Mouse (Mus musculus): Measurements from ENCODE around the gene Evi2b. TPM values are rescaled to one million over a fixed set of nuclear protein-coding genes. Genes with fewer than 3 reads are reported as not detected.

Gene Evi2b
- polyA plus RNA-seq, 1 experiment from 2014 or later: not detected

DNA sequence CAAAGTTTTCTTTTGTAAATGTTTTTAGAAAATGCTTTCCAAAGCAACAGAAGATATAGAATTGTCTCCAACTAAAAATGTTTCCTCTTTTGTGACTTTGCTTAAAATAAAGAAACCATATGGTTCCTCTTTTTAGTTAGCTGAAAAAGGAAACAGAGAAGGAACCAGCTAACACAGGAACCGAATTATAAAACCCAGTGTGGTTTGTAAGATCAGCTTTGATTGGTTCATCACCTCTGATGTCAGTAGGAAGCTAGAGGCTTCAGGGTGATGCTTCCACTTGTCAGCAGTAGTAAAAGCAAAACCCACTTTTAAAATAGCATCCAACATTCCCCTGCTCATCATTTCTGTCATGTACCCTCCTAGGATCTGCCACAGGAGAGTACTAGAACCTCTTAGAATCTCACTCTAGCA lies 3.7 kb downstream of the Evi2b start:
- 67% methylated on average over 1 of the region's 1 CpGs for WGBS
- Histone ChIP-seq H3K4me3 (ENCODE audit: low read depth, low read length) (no peak overlapping the region), H3K4me2 (ENCODE audit: low read depth, low read length) (no peak overlapping the region), H3K4me1 (ENCODE audit: control insufficient read depth, insufficient read depth, low read length) (no peaks in the 10 kb centered on the region), H3K9ac (replicated peaks; ENCODE audit: low read length) (no peak overlapping the region), H3K9me3 (replicated peaks; ENCODE audit: control insufficient read depth, low read length) (no peaks in the 10 kb centered on the region), H3K27ac (replicated peaks; ENCODE audit: low read depth, low read length) (no peak overlapping the region), H3K27me3 (ENCODE audit: control insufficient read depth, insufficient read depth, low read length) (no peaks in the 10 kb centered on the region), H3K36me3 (replicated peaks; ENCODE audit: control insufficient read depth, insufficient read depth, low read depth, low read length) (no peaks in the 10 kb centered on the region)
- no peak for DNase-seq (ENCODE audit: low spot score)
- no peak for ATAC-seq (replicated peaks; ENCODE audit: insufficient number of reproducible peaks, low FRiP score, low TSS enrichment, low read depth)

DNA sequence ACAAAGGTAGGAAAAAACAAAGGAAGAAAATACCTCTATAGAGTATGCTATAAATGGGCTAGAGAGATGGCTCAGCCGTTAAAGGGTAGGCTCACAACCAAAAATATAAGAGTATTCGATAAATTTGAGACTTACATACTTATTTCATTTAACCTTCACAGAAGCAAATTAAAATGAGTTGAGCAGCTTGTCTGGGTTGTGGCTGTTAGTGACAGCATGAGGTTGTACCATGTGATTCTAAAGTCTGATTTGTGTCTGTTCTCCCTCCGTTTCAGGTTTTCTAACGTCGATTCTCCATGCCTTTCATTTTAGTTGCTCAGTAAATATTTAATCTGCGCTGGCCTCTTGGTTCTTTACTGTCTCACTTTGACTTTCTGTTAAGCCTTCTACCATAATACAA lies 4.3 kb downstream of the Evi2b start:
- H3K27me3 ChIP-seq (ENCODE audit: control insufficient read depth, insufficient read depth, low read length): no peaks in the 10 kb centered on the region
- no peak overlapping the region for H3K9ac ChIP-seq (replicated peaks; ENCODE audit: low read length)
- 93% methylated on average over 6 of the region's 6 CpGs for WGBS
- H3K4me2 ChIP-seq (ENCODE audit: low read depth, low read length): no peak overlapping the region
- H3K36me3 ChIP-seq (replicated peaks; ENCODE audit: control insufficient read depth, insufficient read depth, low read depth, low read length): no peaks in the 10 kb centered on the region
- no peaks in the 10 kb centered on the region for H3K4me1 ChIP-seq (ENCODE audit: control insufficient read depth, insufficient read depth, low read length)
- no peaks in the 10 kb centered on the region for H3K9me3 ChIP-seq (replicated peaks; ENCODE audit: control insufficient read depth, low read length)
- ATAC-seq (replicated peaks; ENCODE audit: insufficient number of reproducible peaks, low FRiP score, low TSS enrichment, low read depth) (no peak), DNase-seq (ENCODE audit: low spot score) (no peak)
- no peak overlapping the region for H3K4me3 ChIP-seq (ENCODE audit: low read depth, low read length)
- no peak overlapping the region for H3K27ac ChIP-seq (replicated peaks; ENCODE audit: low read depth, low read length)

DNA sequence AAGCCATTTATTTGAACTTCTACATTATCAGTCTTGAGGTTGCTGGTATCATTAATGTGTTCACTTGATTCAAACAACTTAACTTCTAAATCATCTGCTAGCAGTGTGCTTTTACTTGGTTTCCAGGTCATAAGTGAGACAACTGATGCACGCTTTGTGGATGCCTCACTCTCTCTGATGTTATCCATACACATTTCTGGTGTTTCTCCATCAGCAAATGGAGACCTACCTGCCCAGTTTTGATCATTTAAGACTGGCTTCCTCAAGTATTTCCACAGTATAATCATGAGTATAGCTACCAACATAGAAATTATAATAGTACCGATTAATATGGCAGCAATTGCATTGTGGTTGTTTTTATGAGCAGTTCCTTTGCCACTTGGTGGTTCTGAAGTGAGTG lies 7.8 kb downstream of the Evi2b start:
- Histone ChIP-seq H3K36me3 (replicated peaks; ENCODE audit: control insufficient read depth, insufficient read depth, low read depth, low read length) (no peaks in the 10 kb centered on the region), H3K4me3 (ENCODE audit: low read depth, low read length) (no peak overlapping the region), H3K4me1 (ENCODE audit: control insufficient read depth, insufficient read depth, low read length) (no peaks in the 10 kb centered on the region), H3K4me2 (ENCODE audit: low read depth, low read length) (no peak overlapping the region), H3K27me3 (ENCODE audit: control insufficient read depth, insufficient read depth, low read length) (no peaks in the 10 kb centered on the region), H3K27ac (replicated peaks; ENCODE audit: low read depth, low read length) (no peak overlapping the region), H3K9ac (replicated peaks; ENCODE audit: low read length) (no peak overlapping the region), H3K9me3 (replicated peaks; ENCODE audit: control insufficient read depth, low read length) (no peaks in the 10 kb centered on the region)
- DNase-seq (ENCODE audit: low spot score) (no peak), ATAC-seq (replicated peaks; ENCODE audit: insufficient number of reproducible peaks, low FRiP score, low TSS enrichment, low read depth) (no peak)
- 97% methylated on average over 2 of the region's 2 CpGs for WGBS

DNA sequence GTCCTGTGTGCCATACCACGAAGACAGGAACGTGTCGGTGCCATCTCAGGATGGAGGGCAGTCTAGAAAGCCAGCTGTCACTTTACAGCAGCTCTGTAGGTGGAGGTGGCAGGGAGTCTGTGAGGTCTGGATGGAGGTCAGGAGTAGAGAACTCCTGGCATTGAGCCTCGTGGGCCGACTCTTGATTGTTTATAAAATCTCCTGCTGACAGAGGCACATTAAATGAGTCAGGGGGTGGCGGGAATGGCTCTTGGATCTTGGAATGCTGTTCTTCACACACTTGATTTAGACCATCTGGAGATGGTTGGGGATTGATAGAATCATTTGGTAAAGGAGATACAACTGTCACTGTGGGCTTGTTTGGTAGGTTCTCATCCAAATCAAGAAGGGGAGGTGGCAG lies 8.2 kb downstream of the Evi2b start:
- 82% methylated on average over 6 of the region's 6 CpGs for WGBS
- Histone ChIP-seq H3K9ac (replicated peaks; ENCODE audit: low read length) (no peak overlapping the region), H3K27ac (replicated peaks; ENCODE audit: low read depth, low read length) (no peak overlapping the region), H3K4me3 (ENCODE audit: low read depth, low read length) (no peak overlapping the region), H3K27me3 (ENCODE audit: control insufficient read depth, insufficient read depth, low read length) (no peaks in the 10 kb centered on the region), H3K36me3 (replicated peaks; ENCODE audit: control insufficient read depth, insufficient read depth, low read depth, low read length) (no peaks in the 10 kb centered on the region), H3K4me1 (ENCODE audit: control insufficient read depth, insufficient read depth, low read length) (no peaks in the 10 kb centered on the region), H3K9me3 (replicated peaks; ENCODE audit: control insufficient read depth, low read length) (no peaks in the 10 kb centered on the region), H3K4me2 (ENCODE audit: low read depth, low read length) (no peak overlapping the region)
- ATAC-seq (replicated peaks; ENCODE audit: insufficient number of reproducible peaks, low FRiP score, low TSS enrichment, low read depth) (no peak), DNase-seq (ENCODE audit: low spot score) (no peak)

DNA sequence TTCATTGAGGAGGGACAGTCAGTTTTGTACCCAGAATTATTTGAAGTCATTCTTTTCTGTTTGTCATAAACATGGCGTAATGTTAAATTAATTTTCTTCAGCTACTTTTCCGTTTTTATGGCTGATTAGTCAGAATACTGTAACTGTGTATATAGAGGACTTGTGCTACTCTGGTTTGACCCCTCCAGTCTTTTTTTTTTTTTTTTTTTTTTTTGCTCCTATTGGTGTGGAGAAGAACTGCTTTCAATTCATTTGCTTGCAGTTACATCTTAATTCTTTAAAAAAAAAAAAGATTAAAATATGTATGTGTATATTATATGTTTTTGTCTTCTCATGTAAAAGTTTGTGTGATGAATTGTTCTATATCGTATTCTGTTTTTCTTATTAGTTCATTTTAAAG lies 11.6 kb downstream of the Evi2b start:
- ATAC-seq (replicated peaks; ENCODE audit: insufficient number of reproducible peaks, low FRiP score, low TSS enrichment, low read depth) (no peak), DNase-seq (ENCODE audit: low spot score) (no peak)
- H3K36me3 ChIP-seq (replicated peaks; ENCODE audit: control insufficient read depth, insufficient read depth, low read depth, low read length): no peaks in the 10 kb centered on the region
- no peaks in the 10 kb centered on the region for H3K9me3 ChIP-seq (replicated peaks; ENCODE audit: control insufficient read depth, low read length)
- H3K4me1 ChIP-seq (ENCODE audit: control insufficient read depth, insufficient read depth, low read length): no peaks in the 10 kb centered on the region
- no peak overlapping the region for H3K4me2 ChIP-seq (ENCODE audit: low read depth, low read length)
- no peak overlapping the region for H3K9ac ChIP-seq (replicated peaks; ENCODE audit: low read length)
- no peaks in the 10 kb centered on the region for H3K27me3 ChIP-seq (ENCODE audit: control insufficient read depth, insufficient read depth, low read length)
- no peak overlapping the region for H3K4me3 ChIP-seq (ENCODE audit: low read depth, low read length)
- 92% methylated on average over 3 of the region's 3 CpGs for WGBS
- no peak overlapping the region for H3K27ac ChIP-seq (replicated peaks; ENCODE audit: low read depth, low read length)

DNA sequence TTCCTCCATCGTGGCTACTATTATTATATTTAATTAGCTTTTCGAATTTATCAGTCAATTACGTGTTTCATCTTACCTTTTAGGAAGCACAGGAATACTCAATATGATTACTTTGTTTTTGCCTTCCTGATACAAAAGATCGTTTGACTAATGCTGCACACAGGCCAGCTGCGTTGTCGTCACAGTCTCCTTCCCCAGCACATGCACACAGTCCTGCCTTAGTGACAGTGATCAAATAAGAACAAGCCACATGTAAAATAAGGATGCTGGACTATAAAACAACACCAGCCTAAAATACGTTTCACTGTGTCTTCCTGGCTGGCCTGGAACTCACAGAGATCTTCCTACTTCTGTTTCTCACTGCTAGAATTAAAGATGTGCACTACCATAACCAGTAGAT lies 19.1 kb downstream of the Evi2b start:
- no peak for DNase-seq (ENCODE audit: low spot score)
- Histone ChIP-seq H3K9ac (replicated peaks; ENCODE audit: low read length) (no peak overlapping the region), H3K4me1 (ENCODE audit: control insufficient read depth, insufficient read depth, low read length) (no peaks in the 10 kb centered on the region), H3K4me3 (ENCODE audit: low read depth, low read length) (no peak overlapping the region), H3K4me2 (ENCODE audit: low read depth, low read length) (no peak overlapping the region), H3K27ac (replicated peaks; ENCODE audit: low read depth, low read length) (no peak overlapping the region), H3K36me3 (replicated peaks; ENCODE audit: control insufficient read depth, insufficient read depth, low read depth, low read length) (no peaks in the 10 kb centered on the region), H3K27me3 (ENCODE audit: control insufficient read depth, insufficient read depth, low read length) (no peaks in the 10 kb centered on the region), H3K9me3 (replicated peaks; ENCODE audit: control insufficient read depth, low read length) (no peaks in the 10 kb centered on the region)
- 84% methylated on average over 7 of the region's 7 CpGs for WGBS
- no peak for ATAC-seq (replicated peaks; ENCODE audit: insufficient number of reproducible peaks, low FRiP score, low TSS enrichment, low read depth)

DNA sequence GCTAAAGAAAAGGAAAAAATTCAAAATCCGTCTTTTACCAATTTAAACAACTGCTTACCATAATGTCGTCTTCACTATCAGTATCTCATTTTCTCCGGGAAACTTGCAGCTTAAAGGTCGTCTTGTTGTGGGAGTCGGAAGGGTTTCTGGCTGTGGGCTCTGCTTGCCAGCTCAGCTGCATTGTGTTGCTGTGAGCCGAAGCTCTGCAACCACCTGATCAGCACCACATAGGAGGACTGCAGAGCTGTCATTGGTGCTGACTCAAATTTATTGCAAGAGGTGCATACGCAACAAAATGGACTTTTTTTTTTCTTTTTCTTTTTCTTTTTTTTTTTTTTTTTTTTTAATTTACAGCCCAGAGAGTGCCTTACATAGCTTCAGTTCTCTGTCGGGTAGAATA lies 19.7 kb downstream of the Evi2b start, which contains the start of gene Omg:
Gene Omg (minus strand): TSS at position 240 of the 400 bp plus-strand sequence.
- no peak for ATAC-seq (replicated peaks; ENCODE audit: insufficient number of reproducible peaks, low FRiP score, low TSS enrichment, low read depth)

DNA sequence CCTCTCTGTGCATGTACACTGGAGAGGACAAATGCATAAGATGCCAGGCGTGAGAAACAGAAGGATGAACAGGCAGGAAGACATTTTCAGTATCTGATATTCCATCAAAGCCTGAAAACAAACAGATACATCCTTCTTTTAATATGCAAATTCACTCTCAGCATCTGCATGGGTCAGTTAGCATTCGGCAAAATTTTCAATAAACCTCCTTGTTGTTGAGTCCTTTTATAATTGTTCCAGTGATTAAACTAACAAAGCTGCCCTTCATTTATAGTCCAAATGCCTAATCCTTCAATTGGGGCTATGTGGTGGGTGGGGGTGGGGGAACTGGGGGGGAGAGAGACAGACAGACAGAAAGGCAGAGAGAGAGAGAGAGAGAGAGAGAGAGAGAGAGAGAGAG lies 20.6 kb downstream of the Evi2b start:
- ATAC-seq (replicated peaks; ENCODE audit: insufficient number of reproducible peaks, low FRiP score, low TSS enrichment, low read depth): no peak
- Histone ChIP-seq H3K4me3 (ENCODE audit: low read depth, low read length) (no peak overlapping the region), H3K27me3 (ENCODE audit: control insufficient read depth, insufficient read depth, low read length) (no peaks in the 10 kb centered on the region), H3K9me3 (replicated peaks; ENCODE audit: control insufficient read depth, low read length) (no peaks in the 10 kb centered on the region), H3K27ac (replicated peaks; ENCODE audit: low read depth, low read length) (no peak overlapping the region), H3K36me3 (replicated peaks; ENCODE audit: control insufficient read depth, insufficient read depth, low read depth, low read length) (no peaks in the 10 kb centered on the region), H3K4me2 (ENCODE audit: low read depth, low read length) (no peak overlapping the region), H3K4me1 (ENCODE audit: control insufficient read depth, insufficient read depth, low read length) (no peaks in the 10 kb centered on the region), H3K9ac (replicated peaks; ENCODE audit: low read length) (no peak overlapping the region)
- no peak for DNase-seq (ENCODE audit: low spot score)
- 70% methylated on average over 2 of the region's 2 CpGs for WGBS

More for the DNA sequence above, 19.7 kb downstream of the Evi2b start, which contains the start of gene Omg:
- Histone ChIP-seq H3K9ac (replicated peaks; ENCODE audit: low read length) (no peak within 1 kb of the TSS), H3K4me3 (ENCODE audit: low read depth, low read length) (no peak within 1 kb of the TSS), H3K9me3 (replicated peaks; ENCODE audit: control insufficient read depth, low read length) (no peaks in the 10 kb centered on the region), H3K4me1 (ENCODE audit: control insufficient read depth, insufficient read depth, low read length) (no peaks in the 10 kb centered on the region), H3K27me3 (ENCODE audit: control insufficient read depth, insufficient read depth, low read length) (no peaks in the 10 kb centered on the region), H3K27ac (replicated peaks; ENCODE audit: low read depth, low read length) (no peak within 1 kb of the TSS), H3K36me3 (replicated peaks; ENCODE audit: control insufficient read depth, insufficient read depth, low read depth, low read length) (no peaks in the 10 kb centered on the region), H3K4me2 (ENCODE audit: low read depth, low read length) (no peak within 1 kb of the TSS)
- no peak for DNase-seq (ENCODE audit: low spot score)
- WGBS: 61% methylated on average over 8 of the region's 8 CpGs
